Mouse (Mus musculus): Measurements from ENCODE around the gene Fbxl17.

Gene Fbxl17

GRCm38 (mm10) chr17:63029105-63029504 is 470.7 kb downstream of the Fbxl17 start:
- DNase-seq: no peak

GRCm38 (mm10) chr17:63025238-63025637 is 474.6 kb downstream of the Fbxl17 start:
- no peak for DNase-seq

GRCm38 (mm10) chr17:63017605-63018167 is 482.1 kb downstream of the Fbxl17 start:
- no peak for DNase-seq

- no peak for DNase-seq
These were observed 487.3 kb downstream of the Fbxl17 start for GRCm38 (mm10) chr17:63012571-63012923.

- DNase-seq: peak; percentile 5 to 43
These were observed 487.8 kb downstream of the Fbxl17 start for GRCm38 (mm10) chr17:63011893-63012570.

- DNase-seq: no peak
These were observed 489.0 kb downstream of the Fbxl17 start for GRCm38 (mm10) chr17:63010830-63011229.

- DNase-seq: no peak
These were observed 491.0 kb downstream of the Fbxl17 start for GRCm38 (mm10) chr17:63008788-63009187.

GRCm38 (mm10) chr17:63008277-63008676 is 491.5 kb downstream of the Fbxl17 start:
- no peak for DNase-seq

- no peak for DNase-seq
These were observed 491.9 kb downstream of the Fbxl17 start for GRCm38 (mm10) chr17:63007876-63008275.

All from kidney, postnatal 25 days (tissue).